Mouse (Mus musculus): ENCODE data around the gene Hspb6. TPM values are rescaled to one million over a fixed set of nuclear protein-coding genes. Genes with fewer than 3 reads are reported as not detected.

The Hspb6 gene
- total and polyA plus RNA-seq, 3 experiments: 4.9 to 32.8 (median 11.2) TPM

DNA sequence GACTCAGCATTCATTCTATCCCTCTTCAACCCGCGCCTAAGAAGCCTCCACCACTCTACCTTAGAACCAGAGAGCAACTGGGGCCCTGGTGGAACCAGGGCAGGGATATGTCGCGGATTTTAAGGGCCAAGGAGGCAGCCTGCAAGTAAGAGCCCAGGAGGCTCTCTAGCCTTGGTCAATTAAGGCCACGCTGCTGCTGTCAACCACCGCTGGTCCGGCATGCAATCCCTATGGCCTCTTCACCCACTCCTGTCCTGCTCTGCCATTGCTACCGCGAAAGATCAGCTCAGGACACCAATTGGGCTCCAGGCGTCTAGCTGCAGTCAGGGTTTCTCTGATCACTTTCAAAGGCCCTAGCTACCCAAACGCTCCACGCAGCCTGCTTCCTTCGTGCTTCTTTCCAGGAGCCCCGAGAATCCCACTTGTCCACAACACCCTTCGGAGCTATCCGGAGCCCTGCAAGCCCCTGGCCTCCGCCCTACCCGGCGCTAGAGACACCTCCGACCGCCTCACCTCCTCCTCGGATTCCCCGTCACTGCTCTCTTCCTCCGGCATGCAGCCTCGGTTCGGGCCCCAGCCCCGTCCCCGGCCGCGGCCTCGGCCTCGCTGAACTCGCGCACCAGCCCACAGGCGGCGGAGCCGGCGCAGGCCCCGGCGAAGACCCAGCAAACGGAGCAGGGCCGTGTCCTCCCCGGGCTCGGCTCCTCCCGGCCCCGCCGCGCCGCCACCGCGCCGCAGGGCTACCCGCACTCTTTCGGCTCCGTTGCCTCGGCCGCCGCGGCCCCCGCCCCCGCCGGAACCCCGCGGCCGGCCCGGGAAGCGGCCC lies 36.1 kb downstream of the Hspb6 start:
- Histone ChIP-seq H3K4me3 (ENCODE audit: low read depth, low read length) (peak overlapping the region; percentile 88), H3K9me3 (replicated peaks) (no peaks in the 10 kb centered on the region), H3K4me1 (ENCODE audit: insufficient read depth, low read depth, low read length) (peaks cover 60% of the 10 kb centered on the region), H3K36me3 (replicated peaks) (peaks cover 49% of the 10 kb centered on the region), H3K27me3 (ENCODE audit: insufficient read depth, low read length) (0 out of 2 replicates have a peak, but pooled peaks cover under 1% of the 10 kb centered on the region)
- TF ChIP-seq POLR2AphosphoS5 (IDR thresholded peaks at IDR 0.05; ENCODE audit: insufficient replicate concordance, low read depth, low read length): no peak
- TF ChIP-seq TAL1 (conservative IDR thresholded peaks at IDR 0.05; ENCODE audit: low read depth, low read length): no peak
- TF ChIP-seq CTCF (IDR thresholded peaks at IDR 0.05; ENCODE audit: low read depth, low read length): no peak
- no peak for TF ChIP-seq GATA2 (IDR thresholded peaks at IDR 0.05; ENCODE audit: borderline replicate concordance, low read depth, low read length)
- no peak for TF ChIP-seq GATA1 (IDR thresholded peaks at IDR 0.05; ENCODE audit: borderline replicate concordance, low read length)
- ATAC-seq (ENCODE audit: extremely low read depth, insufficient number of reproducible peaks, low FRiP score, poor library complexity, severe bottlenecking) (no peak), DNase-seq (ENCODE audit: low spot score) (peak; percentile 52)

GRCm38 (mm10) chr7:30588676-30589434 lies 36.9 kb downstream of the Hspb6 start, which contains the start of gene Kmt2b:
Kmt2b (minus strand) TSS chr7:30588726.
- ATAC-seq (ENCODE audit: extremely low read depth, insufficient number of reproducible peaks, low FRiP score, poor library complexity, severe bottlenecking) (peak; percentile 75), DNase-seq (ENCODE audit: low spot score) (peak; percentile 97)
- Histone ChIP-seq H3K27me3 (ENCODE audit: insufficient read depth, low read length) (peaks cover 5% of the 10 kb centered on the region), H3K4me1 (ENCODE audit: insufficient read depth, low read depth, low read length) (peaks cover 60% of the 10 kb centered on the region), H3K4me3 (ENCODE audit: low read depth, low read length) (peak within 1 kb of the TSS; percentile 88), H3K9me3 (replicated peaks) (no peaks in the 10 kb centered on the region), H3K36me3 (replicated peaks) (peaks cover 41% of the 10 kb centered on the region)
- TF ChIP-seq CTCF (IDR thresholded peaks at IDR 0.05; ENCODE audit: low read depth, low read length): no peak
- TF ChIP-seq TAL1 (conservative IDR thresholded peaks at IDR 0.05; ENCODE audit: low read depth, low read length): no peak
- TF ChIP-seq GATA1 (IDR thresholded peaks at IDR 0.05; ENCODE audit: borderline replicate concordance, low read length): no peak
- no peak for TF ChIP-seq POLR2AphosphoS5 (IDR thresholded peaks at IDR 0.05; ENCODE audit: insufficient replicate concordance, low read depth, low read length)
- no peak for TF ChIP-seq GATA2 (IDR thresholded peaks at IDR 0.05; ENCODE audit: borderline replicate concordance, low read depth, low read length)

GRCm38 (mm10) chr7:30589435-30590301 lies 37.7 kb downstream of the Hspb6 start:
- peak; percentile 29; the same call in 1 of the 2 replicates for ATAC-seq (ENCODE audit: extremely low read depth, insufficient number of reproducible peaks, low FRiP score, poor library complexity, severe bottlenecking)
- Histone ChIP-seq H3K4me3 (ENCODE audit: low read depth, low read length) (peak overlapping the region; percentile 88), H3K9me3 (replicated peaks) (no peaks in the 10 kb centered on the region), H3K27me3 (ENCODE audit: insufficient read depth, low read length) (peaks cover 12% of the 10 kb centered on the region), H3K36me3 (replicated peaks) (peaks cover 33% of the 10 kb centered on the region), H3K4me1 (ENCODE audit: insufficient read depth, low read depth, low read length) (peaks cover 58% of the 10 kb centered on the region)
- DNase-seq (ENCODE audit: low spot score): peak; percentile 80
- TF ChIP-seq CTCF (IDR thresholded peaks at IDR 0.05; ENCODE audit: low read depth, low read length) (peak; percentile 52), GATA1 (IDR thresholded peaks at IDR 0.05; ENCODE audit: borderline replicate concordance, low read length) (no peak)

GRCm38 (mm10) chr7:30590927-30591604 lies 39.1 kb downstream of the Hspb6 start:
- no peak for ATAC-seq (ENCODE audit: extremely low read depth, insufficient number of reproducible peaks, low FRiP score, poor library complexity, severe bottlenecking)
- peaks cover 19% of the 10 kb centered on the region for H3K36me3 ChIP-seq (replicated peaks)
- no peak overlapping the region for H3K4me3 ChIP-seq (ENCODE audit: low read depth, low read length)
- TF ChIP-seq CTCF (IDR thresholded peaks at IDR 0.05; ENCODE audit: low read depth, low read length) (no peak), POLR2AphosphoS5 (IDR thresholded peaks at IDR 0.05; ENCODE audit: insufficient replicate concordance, low read depth, low read length) (no peak), TAL1 (conservative IDR thresholded peaks at IDR 0.05; ENCODE audit: low read depth, low read length) (no peak), GATA2 (IDR thresholded peaks at IDR 0.05; ENCODE audit: borderline replicate concordance, low read depth, low read length) (no peak), GATA1 (IDR thresholded peaks at IDR 0.05; ENCODE audit: borderline replicate concordance, low read length) (no peak)
- peaks cover 47% of the 10 kb centered on the region for H3K4me1 ChIP-seq (ENCODE audit: insufficient read depth, low read depth, low read length)
- DNase-seq (ENCODE audit: low spot score): no peak
- no peaks in the 10 kb centered on the region for H3K9me3 ChIP-seq (replicated peaks)
- H3K27me3 ChIP-seq (ENCODE audit: insufficient read depth, low read length): peaks cover 25% of the 10 kb centered on the region

GRCm38 (mm10) chr7:30591605-30591951 lies 39.6 kb downstream of the Hspb6 start:
- H3K4me3 ChIP-seq (ENCODE audit: low read depth, low read length): no peak overlapping the region
- no peaks in the 10 kb centered on the region for H3K9me3 ChIP-seq (replicated peaks)
- peaks cover 28% of the 10 kb centered on the region for H3K27me3 ChIP-seq (ENCODE audit: insufficient read depth, low read length)
- peaks cover 14% of the 10 kb centered on the region for H3K36me3 ChIP-seq (replicated peaks)
- DNase-seq (ENCODE audit: low spot score) (no peak), ATAC-seq (ENCODE audit: extremely low read depth, insufficient number of reproducible peaks, low FRiP score, poor library complexity, severe bottlenecking) (no peak)
- H3K4me1 ChIP-seq (ENCODE audit: insufficient read depth, low read depth, low read length): peaks cover 42% of the 10 kb centered on the region
- TF ChIP-seq GATA1 (IDR thresholded peaks at IDR 0.05; ENCODE audit: borderline replicate concordance, low read length): no peak
- TF ChIP-seq CTCF (IDR thresholded peaks at IDR 0.05; ENCODE audit: low read depth, low read length): no peak
- TF ChIP-seq TAL1 (conservative IDR thresholded peaks at IDR 0.05; ENCODE audit: low read depth, low read length): no peak
- TF ChIP-seq GATA2 (IDR thresholded peaks at IDR 0.05; ENCODE audit: borderline replicate concordance, low read depth, low read length): no peak
- TF ChIP-seq POLR2AphosphoS5 (IDR thresholded peaks at IDR 0.05; ENCODE audit: insufficient replicate concordance, low read depth, low read length): no peak

Data from G1E (cell line).